In genomic region chr11:71737106-71737505, GRCm38 (mm10) we compare ENCODE assay signal across 9 mouse cellular contexts. TPM values are rescaled to one million over a fixed set of nuclear protein-coding genes. Genes with fewer than 3 reads are reported as not detected.
A peak's percentile ranks its signal among the peaks of the same experiment; 100 is the strongest.
DNase-seq lines count a peak whose midpoint lies in the region; ATAC-seq and TF ChIP-seq lines count a peak whose summit lies in the region.
"Had no signal": no experiment of that assay in that cellular context is flagged by ENCODE, and none has a peak within 500 bp of the region (broad histone marks: within the 10 kb centered on the region; RNA-seq: fewer than 3 reads in every experiment).

No protein-coding gene starts in this region.

- no peaks in the 10 kb centered on the region for H3K4me1 ChIP-seq in limb, embryonic 11.5 days (ENCODE audit: control insufficient read depth, insufficient read depth, low read length)
- peaks cover 16% of the 10 kb centered on the region for H3K4me1 ChIP-seq in limb, embryonic 10.5 days
- H3K4me1 ChIP-seq in forebrain, postnatal 0 days (ENCODE audit: insufficient read depth) = 0 out of 2 replicates have a peak, but pooled peaks cover 5% of the 10 kb centered on the region
- H3K4me1 ChIP-seq: liver, embryonic 15.5 days had no signal

- DNase-seq in limb, embryonic 11.5 days (ENCODE audit: low spot score) = peak; percentile 48
- DNase-seq in limb, embryonic 10.5 days (ENCODE audit: low spot score) = no peak
- peak; percentile 65 for DNase-seq in brain, adult 2 months (ENCODE audit: low read depth, low spot score)
- peak; percentile 44 for DNase-seq in forebrain, postnatal 0 days
- DNase-seq in retina, postnatal 1 day = peak; percentile 61
- DNase-seq in right cerebral cortex, postnatal 14 days = no peak
- no peak for DNase-seq in urinary bladder, postnatal 4 days (ENCODE audit: low spot score in 2 of 2)

- no peaks in the 10 kb centered on the region for H3K36me3 ChIP-seq in limb, embryonic 11.5 days (ENCODE audit: control insufficient read depth, insufficient read depth, low read length)
- no peaks in the 10 kb centered on the region for H3K36me3 ChIP-seq in limb, embryonic 10.5 days
- H3K36me3 ChIP-seq in forebrain, postnatal 0 days (ENCODE audit: insufficient read depth) = no peaks in the 10 kb centered on the region
- H3K36me3 ChIP-seq: liver, embryonic 15.5 days had no signal

- H3K9ac ChIP-seq in limb, embryonic 11.5 days (ENCODE audit: low read length) = no peak overlapping the region
- H3K9ac ChIP-seq in forebrain, postnatal 0 days = no peak overlapping the region
- H3K9ac ChIP-seq: liver, embryonic 15.5 days had no signal

- H3K4me3 ChIP-seq in limb, embryonic 11.5 days (ENCODE audit: low read depth, low read length) = no peak overlapping the region
- H3K4me3 ChIP-seq in limb, embryonic 10.5 days = no peak overlapping the region
- H3K4me3 ChIP-seq in forebrain, postnatal 0 days (ENCODE audit: low read depth, low read length) = no peak overlapping the region
- H3K4me3 ChIP-seq: liver, embryonic 15.5 days had no signal

- H3K27me3 ChIP-seq in limb, embryonic 11.5 days (ENCODE audit: control insufficient read depth, insufficient read depth, low read length) = no peaks in the 10 kb centered on the region
- peaks cover 8% of the 10 kb centered on the region for H3K27me3 ChIP-seq in limb, embryonic 10.5 days (ENCODE audit: low read depth, poor library complexity, severe bottlenecking)
- no peaks in the 10 kb centered on the region for H3K27me3 ChIP-seq in forebrain, postnatal 0 days (ENCODE audit: insufficient read depth, low read length)
- H3K27me3 ChIP-seq: liver, embryonic 15.5 days had no signal

- H3K4me2 ChIP-seq in limb, embryonic 11.5 days (ENCODE audit: low read depth, severe bottlenecking) = no peak overlapping the region
- H3K4me2 ChIP-seq in forebrain, postnatal 0 days (ENCODE audit: low read depth) = no peak overlapping the region
- H3K4me2 ChIP-seq: heart, embryonic 11.5 days; liver, embryonic 15.5 days had no signal

- WGBS in limb, embryonic 11.5 days = 33% methylated on average over 5 of the region's 5 CpGs
- WGBS in limb, embryonic 10.5 days = 33% methylated on average over 5 of the region's 5 CpGs
- 27% methylated on average over 5 of the region's 5 CpGs for WGBS in forebrain, postnatal 0 days

- ATAC-seq in limb, embryonic 11.5 days (ENCODE audit: insufficient number of reproducible peaks, low FRiP score, low TSS enrichment, low read depth) = no peak
- ATAC-seq in forebrain, postnatal 0 days = peak; percentile 23

- H3K9me3 ChIP-seq in limb, embryonic 11.5 days (ENCODE audit: control insufficient read depth, low read length) = no peaks in the 10 kb centered on the region
- H3K9me3 ChIP-seq in limb, embryonic 10.5 days (replicated peaks) = no peaks in the 10 kb centered on the region
- H3K9me3 ChIP-seq in forebrain, postnatal 0 days (ENCODE audit: low read length) = no peaks in the 10 kb centered on the region
- H3K9me3 ChIP-seq: liver, embryonic 15.5 days had no signal

- TF ChIP-seq CTCF in forebrain, postnatal 0 days (IDR thresholded peaks at IDR 0.05; ENCODE audit: low read depth) = peak; percentile 62

- no peak overlapping the region for H3K27ac ChIP-seq in limb, embryonic 11.5 days (replicated peaks; ENCODE audit: low read depth, low read length)
- H3K27ac ChIP-seq in limb, embryonic 10.5 days = no peak overlapping the region
- H3K27ac ChIP-seq in forebrain, postnatal 0 days (ENCODE audit: low read depth, low read length) = no peak overlapping the region
- H3K27ac ChIP-seq: liver, embryonic 15.5 days had no signal

RNA-seq across cellular contexts. Expression of gene Wscd1, which starts 12.6 kb away (rescaled TPM):
- 1.3 and 1.5 TPM in 2 replicates for polyA plus RNA-seq in limb, embryonic 11.5 days (2014; fragmentation: Nextera tagmentation; extraction: Ambion mirVana)
- 2.0 and 2.5 TPM in 2 replicates for polyA plus RNA-seq in limb, embryonic 10.5 days (2016; fragmentation: Nextera tagmentation; extraction: Ambion mirVana)
- total RNA-seq in forebrain, postnatal 0 days (2014; rRNA removed) = 91.6 and 96.7 TPM in 2 replicates
- polyA plus RNA-seq in forebrain, postnatal 0 days (2015; fragmentation: Nextera tagmentation; extraction: Ambion mirVana) = 46.7 and 63.1 TPM in 2 replicates

Comparison
In these comparisons a context has a peak if more than half of its experiments do, and no peak if none do; other contexts are left out.
1. DNase-seq: peak in limb, embryonic 11.5 days (single experiment), brain, adult 2 months (single experiment), forebrain, postnatal 0 days (single experiment) and retina, postnatal 1 day (single experiment); none in limb, embryonic 10.5 days (single experiment), right cerebral cortex, postnatal 14 days (single experiment) and urinary bladder, postnatal 4 days (0 of 2).
2. RNA of gene Wscd1, which starts 12.6 kb away (polyA plus RNA-seq): 46.7 to 63.1 TPM in forebrain, postnatal 0 days; 2.0 to 2.5 TPM in limb, embryonic 10.5 days and 1.3 to 1.5 TPM in limb, embryonic 11.5 days; every median in the first group is over 10 times any median in the second.